ENCODE assay signal across 8 mouse cellular contexts in genomic region chr4:131874169-131874536, GRCm38 (mm10). TPM values are rescaled to one million over a fixed set of nuclear protein-coding genes. Genes with fewer than 3 reads are reported as not detected.
DNase-seq lines count a peak whose midpoint lies in the region; ATAC-seq lines count a peak whose summit lies in the region.

No protein-coding gene starts in this region.

- H3K4me3 ChIP-seq in kidney, embryonic 16.5 days (ENCODE audit: low read length) = peak overlapping the region; percentile 99
- peak overlapping the region; percentile 97 for H3K4me3 ChIP-seq in hindbrain, embryonic 15.5 days
- H3K4me3 ChIP-seq in midbrain, embryonic 14.5 days (replicated peaks; ENCODE audit: low read depth, low read length) = peak overlapping the region; percentile 98

- no peaks in the 10 kb centered on the region for H3K9me3 ChIP-seq in kidney, embryonic 16.5 days (ENCODE audit: low read length)
- H3K9me3 ChIP-seq in hindbrain, embryonic 15.5 days = no peaks in the 10 kb centered on the region
- no peaks in the 10 kb centered on the region for H3K9me3 ChIP-seq in midbrain, embryonic 14.5 days (ENCODE audit: control insufficient read depth, low read length)

- peaks cover 43% of the 10 kb centered on the region for H3K4me1 ChIP-seq in kidney, embryonic 16.5 days (ENCODE audit: insufficient read depth, low read length)
- peaks cover 46% of the 10 kb centered on the region for H3K4me1 ChIP-seq in hindbrain, embryonic 15.5 days (replicated peaks)
- H3K4me1 ChIP-seq in midbrain, embryonic 14.5 days (ENCODE audit: control insufficient read depth, insufficient read depth, low read length) = peaks cover 34% of the 10 kb centered on the region

- DNase-seq in kidney, adult 8-10 months = no peak
- DNase-seq in c-Kit-positive CD71-positive TER-119-negative erythroid progenitor cells, embryonic 14.5 days (ENCODE audit: low read depth) = peak; percentile 49
- no peak for DNase-seq in midbrain, embryonic 14.5 days
- DNase-seq in retina, embryonic 14.5 days (ENCODE audit: low spot score) = no peak
- DNase-seq in right cerebral cortex, adult 2 months (ENCODE audit: low spot score in 2 of 2) = no peak
- no peak for DNase-seq in embryo, embryonic 10.5 days (ENCODE audit: low spot score)

- ATAC-seq in kidney, embryonic 16.5 days (ENCODE audit: low FRiP score, low TSS enrichment) = no peak
- no peak for ATAC-seq in hindbrain, embryonic 15.5 days (ENCODE audit: low FRiP score, low read depth)
- ATAC-seq in midbrain, embryonic 14.5 days (ENCODE audit: low FRiP score, low TSS enrichment) = no peak

- H3K4me2 ChIP-seq in kidney, embryonic 16.5 days (replicated peaks; ENCODE audit: low read depth, low read length) = peak overlapping the region; percentile 89
- H3K4me2 ChIP-seq in hindbrain, embryonic 15.5 days = peak overlapping the region; percentile 95
- peak overlapping the region; percentile 95 for H3K4me2 ChIP-seq in midbrain, embryonic 14.5 days (ENCODE audit: low read length)

- WGBS in kidney, embryonic 16.5 days = under 1% methylated on average over 20 of the region's 20 CpGs
- WGBS in hindbrain, embryonic 15.5 days = under 1% methylated on average over 20 of the region's 20 CpGs
- WGBS in midbrain, embryonic 14.5 days = 0% methylated on average over 20 of the region's 20 CpGs

- H3K27ac ChIP-seq in kidney, embryonic 16.5 days (ENCODE audit: low read length) = peak overlapping the region; percentile 100
- peak overlapping the region; percentile 100 for H3K27ac ChIP-seq in hindbrain, embryonic 15.5 days (replicated peaks)
- peak overlapping the region; percentile 100 for H3K27ac ChIP-seq in midbrain, embryonic 14.5 days (replicated peaks; ENCODE audit: low read depth, low read length)

- H3K9ac ChIP-seq in kidney, embryonic 16.5 days (replicated peaks; ENCODE audit: low read length) = peak overlapping the region; percentile 100
- H3K9ac ChIP-seq in hindbrain, embryonic 15.5 days = peak overlapping the region; percentile 100
- peak overlapping the region; percentile 100 for H3K9ac ChIP-seq in midbrain, embryonic 14.5 days (replicated peaks; ENCODE audit: low read length)

- H3K27me3 ChIP-seq in kidney, embryonic 16.5 days (ENCODE audit: insufficient read depth, low read length) = no peaks in the 10 kb centered on the region
- H3K27me3 ChIP-seq in hindbrain, embryonic 15.5 days = no peaks in the 10 kb centered on the region
- H3K27me3 ChIP-seq in midbrain, embryonic 14.5 days (ENCODE audit: control insufficient read depth, insufficient read depth, low read length) = no peaks in the 10 kb centered on the region

- no peaks in the 10 kb centered on the region for H3K36me3 ChIP-seq in kidney, embryonic 16.5 days (ENCODE audit: insufficient read depth, low read length)
- H3K36me3 ChIP-seq in hindbrain, embryonic 15.5 days = no peaks in the 10 kb centered on the region
- H3K36me3 ChIP-seq in midbrain, embryonic 14.5 days (ENCODE audit: control insufficient read depth, insufficient read depth, low read length) = 0 out of 2 replicates have a peak, but pooled peaks cover 4% of the 10 kb centered on the region

RNA-seq across cellular contexts. Expression of gene Srsf4, which starts 0.7 kb away (rescaled TPM):
- 107 and 108 TPM in 2 replicates for polyA plus RNA-seq in kidney, embryonic 16.5 days (2015; fragmentation: Nextera tagmentation; extraction: Ambion mirVana)
- 101 and 103 TPM in 2 replicates for polyA plus RNA-seq in hindbrain, embryonic 15.5 days (2015; fragmentation: Nextera tagmentation; extraction: Ambion mirVana)
- 91.8 and 121 TPM in 2 replicates for polyA plus RNA-seq in midbrain, embryonic 14.5 days (2014; fragmentation: Nextera tagmentation; extraction: Ambion mirVana)

RNA-seq across cellular contexts. Expression of gene Mecr, which starts 30.9 kb away (rescaled TPM):
- 53.8 and 55.4 TPM in 2 replicates for polyA plus RNA-seq in kidney, embryonic 16.5 days (2015; fragmentation: Nextera tagmentation; extraction: Ambion mirVana)
- polyA plus RNA-seq in hindbrain, embryonic 15.5 days (2015; fragmentation: Nextera tagmentation; extraction: Ambion mirVana) = 34.6 and 37.9 TPM in 2 replicates
- polyA plus RNA-seq in midbrain, embryonic 14.5 days (2014; fragmentation: Nextera tagmentation; extraction: Ambion mirVana) = 29.9 and 30.8 TPM in 2 replicates

RNA-seq across cellular contexts. Expression of gene Ptpru, which starts 36.1 kb away (rescaled TPM):
- polyA plus RNA-seq in kidney, embryonic 16.5 days (2015; fragmentation: Nextera tagmentation; extraction: Ambion mirVana) = 33.5 and 37.0 TPM in 2 replicates
- polyA plus RNA-seq in hindbrain, embryonic 15.5 days (2015; fragmentation: Nextera tagmentation; extraction: Ambion mirVana) = 22.6 and 23.4 TPM in 2 replicates
- polyA plus RNA-seq in midbrain, embryonic 14.5 days (2014; fragmentation: Nextera tagmentation; extraction: Ambion mirVana) = 18.0 and 20.8 TPM in 2 replicates

RNA-seq across cellular contexts. Expression of gene Tmem200b, which starts 47.4 kb away (rescaled TPM):
- polyA plus RNA-seq in kidney, embryonic 16.5 days (2015; fragmentation: Nextera tagmentation; extraction: Ambion mirVana) = 0.54 and 1.0 TPM in 2 replicates
- polyA plus RNA-seq in hindbrain, embryonic 15.5 days (2015; fragmentation: Nextera tagmentation; extraction: Ambion mirVana) = 0.16 and 0.29 TPM in 2 replicates
- not detected in 2 replicates for polyA plus RNA-seq in midbrain, embryonic 14.5 days (2014; fragmentation: Nextera tagmentation; extraction: Ambion mirVana)
